Mouse (Mus musculus) heart, adult 9 months (tissue): Measurements from ENCODE around the gene Cbx1.
"Not testable (repeated sequence)": the region's sequence is repeated elsewhere in the genome, so short reads cannot be mapped to it uniquely, and the experiment has no call there.

Experiments
- DNase-seq, 2 experiments: peaks; one replicate each; pipeline ENCODE4 v3.0.0; 2022; ENCODE audit warnings: low spot score in 2 of 2

Cbx1 gene

GRCm38 (mm10) chr11:96837298-96837697 lies 48.4 kb downstream of the Cbx1 start:
- DNase-seq: no peak

- no peak for DNase-seq
Measured at GRCm38 (mm10) chr11:96838341-96838740, 49.4 kb downstream of the Cbx1 start.

- DNase-seq: no peak
Measured at GRCm38 (mm10) chr11:96839428-96839827, 50.5 kb downstream of the Cbx1 start.

- DNase-seq: no peak
Measured at GRCm38 (mm10) chr11:96839877-96840276, 51.0 kb downstream of the Cbx1 start.

GRCm38 (mm10) chr11:96840290-96840689 lies 51.4 kb downstream of the Cbx1 start:
- DNase-seq: no peak

GRCm38 (mm10) chr11:96843627-96844026 lies 54.7 kb downstream of the Cbx1 start:
- no peak for DNase-seq

- DNase-seq: no peak
Measured at GRCm38 (mm10) chr11:96847240-96847639, 58.3 kb downstream of the Cbx1 start.

- no peak for DNase-seq
Measured at GRCm38 (mm10) chr11:96848694-96849093, 59.8 kb downstream of the Cbx1 start.

- DNase-seq: not testable (repeated sequence)
Measured at GRCm38 (mm10) chr11:96849145-96849544, 60.2 kb downstream of the Cbx1 start.

- DNase-seq: peak; percentile 61 to 65
Measured at GRCm38 (mm10) chr11:96849681-96850467, 60.9 kb downstream of the Cbx1 start, which contains the start of gene Copz2. Copz2 (plus strand) TSS chr11:96849870.

- DNase-seq: no peak
Measured at GRCm38 (mm10) chr11:96857446-96857845, 68.5 kb downstream of the Cbx1 start.
